Mouse (Mus musculus) spleen, postnatal 4 days (tissue): Measurements from ENCODE around the gene Cxcr4.
A peak's percentile ranks its signal among the peaks of the same experiment; 100 is the strongest.
"Not testable (repeated sequence)": the region's sequence is repeated elsewhere in the genome, so short reads cannot be mapped to it uniquely, and the experiment has no call there.

Experiments used
- DNase-seq, 2 experiments: peaks; one replicate each; pipeline ENCODE4 v3.0.0; 2022; ENCODE audit warnings: low spot score in 2 of 2

Gene Cxcr4

GRCm38 (mm10) chr1:128600549-128600948 lies 8.5 kb upstream of the Cxcr4 start:
- DNase-seq, result no peak

DNA sequence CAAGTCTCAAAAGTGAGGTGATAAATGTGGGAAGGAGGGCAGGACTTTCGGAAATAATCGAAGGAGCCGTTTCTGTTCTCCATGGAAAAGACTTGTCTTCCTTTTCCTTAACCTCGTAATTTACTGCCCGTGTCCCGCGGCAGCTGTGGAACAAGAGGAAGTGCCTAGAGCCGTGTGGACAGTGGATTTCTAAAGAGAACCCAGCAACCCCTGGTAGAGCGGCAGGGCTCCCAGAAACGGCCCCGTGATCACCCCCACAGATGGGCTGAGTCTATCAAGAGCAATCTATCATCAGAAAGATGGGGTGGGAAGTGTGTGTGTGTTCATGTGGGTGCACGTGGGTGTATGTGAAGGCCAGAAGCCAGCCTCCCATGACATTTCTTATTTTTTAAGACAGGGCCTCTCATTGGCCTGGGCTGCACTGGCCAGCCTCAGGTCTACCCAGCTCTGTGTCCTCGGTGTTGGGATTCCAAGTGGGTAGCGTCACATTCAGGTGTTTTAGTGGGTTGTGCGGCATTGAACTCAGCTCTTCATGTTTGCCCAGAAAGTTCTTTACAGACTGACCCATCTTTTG lies 5.2 kb upstream of the Cxcr4 start:
- DNase-seq, result no peak

DNA sequence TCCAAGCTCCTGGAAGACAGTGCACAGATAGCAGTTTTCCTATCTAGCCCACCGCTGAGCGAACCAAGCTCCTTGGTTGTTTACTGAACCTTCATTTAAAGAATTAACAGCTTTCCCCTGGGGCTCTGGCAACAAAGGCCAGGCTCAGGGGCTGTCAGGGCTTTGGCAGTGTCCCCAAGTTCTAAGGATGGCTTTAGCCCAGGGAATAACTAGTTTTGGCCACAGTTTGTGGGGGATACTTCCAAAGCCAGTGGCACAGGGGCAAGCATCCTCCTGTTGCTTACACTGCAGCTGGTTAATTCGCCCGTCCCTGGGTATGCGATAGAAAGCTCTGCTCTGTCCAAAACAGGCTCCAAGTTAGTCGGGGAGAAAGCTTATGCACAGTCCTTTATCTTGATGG lies 3.4 kb upstream of the Cxcr4 start:
- no peak for DNase-seq

- DNase-seq, result no peak
Observed at GRCm38 (mm10) chr1:128595105-128595420, 3.0 kb upstream of the Cxcr4 start.

DNA sequence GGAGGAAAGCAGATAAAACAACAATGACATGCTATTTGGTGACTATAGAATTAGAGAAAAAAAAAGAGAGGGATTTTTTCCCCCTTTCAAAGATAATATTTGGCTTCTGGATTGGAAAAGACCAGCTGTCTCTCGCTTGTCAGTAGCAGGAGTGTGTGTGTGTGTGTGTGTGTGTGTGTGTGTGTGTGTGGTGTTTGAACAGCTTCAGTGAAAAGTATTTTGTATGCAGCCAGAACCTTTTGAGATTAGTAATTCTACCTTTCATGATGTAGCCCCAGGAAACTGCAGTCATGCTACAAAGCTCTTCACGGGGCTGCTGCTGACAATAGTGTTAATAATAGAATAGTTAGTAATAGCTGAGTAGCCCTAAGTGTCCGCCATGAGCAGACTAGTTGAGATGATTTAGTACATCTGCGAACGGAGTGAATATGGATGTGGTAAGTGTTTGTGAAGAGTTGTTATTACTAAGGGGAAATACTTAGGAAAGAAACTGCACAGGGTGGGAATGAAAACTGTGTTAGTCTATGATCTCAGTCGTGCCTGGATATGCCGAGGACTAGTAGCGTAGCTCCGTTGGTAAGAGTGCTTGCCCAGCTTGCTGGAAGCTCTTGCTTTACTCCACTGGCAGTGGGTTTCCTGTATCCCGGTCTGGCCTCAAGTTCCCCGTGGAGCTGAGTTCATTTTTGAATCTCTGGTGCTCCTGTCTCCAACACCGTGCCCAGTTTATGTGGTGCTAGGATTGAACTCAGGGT lies 2.4 kb upstream of the Cxcr4 start:
- no peak for DNase-seq

- peak in 1 of 2 experiments; percentile 77 for DNase-seq
Observed at GRCm38 (mm10) chr1:128592961-128593501, 938 bp upstream of the Cxcr4 start.

DNA sequence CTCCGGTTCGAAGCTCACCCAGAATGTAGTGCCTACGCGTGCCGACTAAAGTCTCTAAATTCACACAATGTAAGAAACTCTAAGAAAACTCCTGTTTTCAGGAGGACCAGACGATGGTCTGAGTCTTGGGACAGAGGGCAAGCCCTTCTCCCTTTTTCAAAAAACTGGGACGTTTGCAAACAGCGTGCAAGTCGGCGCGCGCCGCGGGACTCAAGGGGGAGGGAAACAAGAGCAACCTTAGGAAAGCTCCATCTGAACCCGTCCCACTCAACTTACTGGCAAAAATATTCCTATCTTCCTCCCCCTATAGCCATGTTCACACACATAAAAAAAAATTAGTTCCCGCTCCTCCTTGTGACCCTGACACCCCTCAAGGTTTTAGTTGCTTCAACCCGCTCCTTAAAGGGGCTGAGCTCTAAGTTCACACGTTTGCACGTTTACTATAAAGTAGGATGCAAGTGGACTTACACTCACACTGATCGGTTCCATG lies 327 bp downstream of the Cxcr4 start:
- DNase-seq, result peak; percentile 55 to 84

- DNase-seq, result peak; percentile 86 to 95
Observed at GRCm38 (mm10) chr1:128590816-128591720, 1.0 kb downstream of the Cxcr4 start.

- DNase-seq, result no peak
Observed at GRCm38 (mm10) chr1:128590011-128590410, 2.1 kb downstream of the Cxcr4 start.

DNA sequence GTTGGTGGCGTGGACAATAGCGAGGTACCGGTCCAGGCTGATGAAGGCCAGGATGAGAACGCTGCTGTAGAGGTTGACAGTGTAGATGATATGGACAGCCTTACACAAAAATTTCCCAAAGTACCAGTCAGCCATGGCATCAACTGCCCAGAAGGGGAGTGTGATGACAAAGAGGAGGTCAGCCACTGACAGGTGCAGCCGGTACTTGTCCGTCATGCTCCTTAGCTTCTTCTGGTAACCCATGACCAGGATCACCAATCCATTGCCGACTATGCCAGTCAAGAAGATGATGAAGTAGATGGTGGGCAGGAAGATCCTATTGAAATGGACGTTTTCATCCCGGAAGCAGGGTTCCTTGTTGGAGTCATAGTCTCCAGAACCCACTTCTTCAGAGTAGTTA lies 2.6 kb downstream of the Cxcr4 start:
- DNase-seq, result no peak

- DNase-seq, result no peak
Observed at GRCm38 (mm10) chr1:128588337-128588736, 3.8 kb downstream of the Cxcr4 start.

DNA sequence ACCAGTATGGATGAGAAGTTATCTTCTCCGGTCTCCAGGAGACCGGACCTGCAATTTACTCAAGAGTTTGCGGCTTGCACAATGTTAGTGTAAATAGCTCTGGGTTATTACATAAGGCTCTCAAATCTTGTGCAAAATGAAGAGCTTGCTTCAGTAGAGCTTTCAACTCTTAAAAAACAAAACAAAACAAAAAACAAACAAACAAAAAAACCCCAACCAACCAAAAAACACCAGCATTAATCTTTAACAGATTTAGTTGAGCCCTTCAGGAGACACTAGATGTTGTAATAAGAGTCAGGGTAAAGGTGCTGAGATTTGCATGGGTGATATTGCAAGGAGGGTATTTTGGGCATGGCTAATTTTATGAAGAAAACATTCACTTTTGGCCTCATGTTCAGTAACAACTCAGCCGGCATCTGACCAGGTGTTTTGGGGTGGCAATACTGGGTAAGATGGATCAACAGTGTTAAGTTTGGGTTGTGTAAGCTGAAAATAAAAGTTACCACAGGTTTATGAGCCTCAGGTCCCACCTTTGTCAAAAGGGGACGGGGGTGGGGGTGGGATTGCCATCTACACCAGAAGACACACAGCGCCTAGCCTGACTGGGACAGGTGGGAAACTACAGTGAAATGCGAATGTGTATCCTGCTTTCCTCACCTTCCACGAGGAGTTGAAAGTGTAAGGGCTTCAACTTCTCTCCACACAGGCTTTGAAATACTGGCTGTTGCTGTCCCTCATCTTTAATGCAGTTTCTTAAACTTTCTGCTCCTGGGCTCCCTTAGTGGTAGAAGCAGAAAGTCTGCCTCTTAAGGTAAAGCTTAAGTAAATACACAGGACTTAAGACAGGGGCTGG lies 4.9 kb downstream of the Cxcr4 start:
- no peak for DNase-seq

- no peak for DNase-seq
Observed at GRCm38 (mm10) chr1:128586162-128586927, 5.7 kb downstream of the Cxcr4 start.

DNA sequence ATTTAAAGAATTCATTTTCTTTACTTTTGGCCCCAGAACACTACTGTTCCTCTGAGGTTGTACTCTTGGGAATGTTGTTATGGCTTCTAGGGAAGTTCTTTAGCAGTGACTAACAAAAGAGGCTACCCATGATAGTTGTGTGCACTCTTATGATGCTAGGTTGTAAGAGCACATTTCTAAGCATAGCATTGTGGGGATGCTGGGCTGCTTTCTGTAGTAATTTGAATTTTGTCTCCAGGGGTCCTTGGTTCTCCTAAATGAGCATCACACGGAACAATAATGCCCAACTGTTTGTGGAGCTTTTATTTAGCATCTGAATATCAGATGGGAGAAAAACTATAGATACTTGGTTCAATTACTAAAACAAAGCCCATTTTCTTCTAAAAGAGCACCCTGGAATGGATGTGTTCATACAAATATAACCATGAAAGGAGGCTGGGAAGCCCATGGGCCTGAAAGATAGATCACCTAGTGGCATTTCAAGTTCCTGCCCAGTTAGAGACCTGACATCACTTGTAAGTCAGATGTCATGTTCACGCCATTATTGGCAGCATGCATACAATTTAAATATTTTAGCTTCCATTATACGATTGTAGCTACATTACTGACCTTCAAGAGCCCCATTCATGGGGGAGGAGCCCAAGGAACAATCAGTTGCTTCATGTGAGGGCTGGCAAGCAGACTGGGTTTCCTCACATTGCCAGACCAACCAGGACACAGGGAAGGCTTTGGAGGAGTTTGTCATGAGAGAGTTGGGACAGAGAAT lies 6.5 kb downstream of the Cxcr4 start:
- no peak for DNase-seq

DNA sequence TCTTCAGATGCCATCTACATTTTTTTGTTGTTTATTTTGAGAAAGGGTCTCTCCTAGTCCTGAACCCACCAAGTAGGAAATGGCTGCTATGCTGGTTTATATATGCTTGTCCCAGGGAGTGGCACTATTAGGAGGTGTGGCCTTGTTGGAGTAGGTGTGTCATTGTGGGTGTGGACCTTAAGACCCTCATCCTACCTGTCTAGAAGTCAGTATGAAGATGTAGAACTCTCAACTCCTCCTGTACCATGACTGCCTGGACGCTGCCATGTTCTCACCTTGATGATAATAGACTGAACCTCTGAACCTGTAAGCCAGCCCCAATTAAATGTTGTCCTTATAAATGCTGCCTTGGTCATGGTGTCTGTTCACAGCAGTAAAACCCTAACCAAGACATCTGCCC lies 7.4 kb downstream of the Cxcr4 start:
- DNase-seq, result not testable (repeated sequence)

DNA sequence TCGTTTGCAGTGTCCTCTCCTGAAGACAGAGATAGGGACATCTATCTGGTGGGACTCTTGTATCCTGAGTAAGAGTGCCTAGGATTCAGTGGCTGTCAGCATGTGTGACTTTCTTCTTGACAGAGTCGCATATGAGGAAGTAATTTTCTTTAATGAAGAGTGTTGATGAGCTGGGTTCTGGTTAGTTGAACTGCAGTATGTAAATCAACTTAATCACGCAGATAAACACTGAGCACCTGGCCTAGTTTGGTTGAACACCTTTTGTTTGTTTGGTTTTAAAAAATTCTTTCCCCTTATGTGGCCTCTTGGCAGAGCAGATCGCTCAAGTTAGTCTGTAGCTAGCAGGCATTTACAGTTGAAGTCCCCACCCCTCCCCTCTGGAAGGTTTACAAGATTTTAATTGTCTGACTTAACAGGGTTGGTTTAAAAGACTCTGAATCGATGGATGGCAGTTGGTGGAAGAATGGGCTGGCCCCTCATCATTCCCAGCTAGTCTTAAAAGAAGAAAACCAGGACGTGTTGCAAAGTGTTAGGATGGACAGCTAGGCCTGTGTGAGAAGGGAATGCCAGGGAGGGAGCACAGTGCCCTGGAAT lies 8.7 kb downstream of the Cxcr4 start:
- no peak for DNase-seq

GRCm38 (mm10) chr1:128580321-128580720 lies 11.8 kb downstream of the Cxcr4 start:
- no peak for DNase-seq

GRCm38 (mm10) chr1:128578454-128578853 lies 13.6 kb downstream of the Cxcr4 start:
- DNase-seq, result no peak

GRCm38 (mm10) chr1:128575096-128575495 lies 17.0 kb downstream of the Cxcr4 start:
- no peak for DNase-seq
